8 mouse cellular contexts compared by ENCODE assay signal in genomic region chr16:52452477-52452831, GRCm38 (mm10). TPM values are rescaled to one million over a fixed set of nuclear protein-coding genes. Genes with fewer than 3 reads are reported as not detected.
A peak's percentile ranks its signal among the peaks of the same experiment; 100 is the strongest.
DNase-seq lines count a peak whose midpoint lies in the region; ATAC-seq lines count a peak whose summit lies in the region.

No protein-coding gene starts in this region.

- H3K27me3 ChIP-seq in hindbrain, embryonic 13.5 days, result peaks cover 6% of the 10 kb centered on the region; the same call in 1 of the 2 replicates

- H3K36me3 ChIP-seq in hindbrain, embryonic 13.5 days, result no peaks in the 10 kb centered on the region
- H3K36me3 ChIP-seq in macrophage (ENCODE audit: inconsistent target), result no peaks in the 10 kb centered on the region

- H3K4me2 ChIP-seq in hindbrain, embryonic 13.5 days, result peak overlapping the region; percentile 84

- DNase-seq in adrenal gland, postnatal 10 days, result peak; percentile 16
- no peak for DNase-seq in adrenal gland, adult (ENCODE audit: inconsistent age in 2 of 2, low spot score in 1 of 2)
- DNase-seq in right cerebral cortex, adult 2 months (ENCODE audit: low spot score in 2 of 2), result peak; percentile 15 to 23
- no peak for DNase-seq in right cerebral cortex, adult 18-20 months
- DNase-seq in frontal cortex, adult 2 months (ENCODE audit: extremely low spot score in 1 of 2, low spot score in 1 of 2), result no peak
- no peak for DNase-seq in cerebellum, postnatal 36 days

- peak overlapping the region; percentile 64 for H3K27ac ChIP-seq in hindbrain, embryonic 13.5 days
- H3K27ac ChIP-seq in macrophage, result peak overlapping the region; percentile 72

- peaks cover 38% of the 10 kb centered on the region for H3K4me1 ChIP-seq in hindbrain, embryonic 13.5 days (replicated peaks)

- peaks cover 53% of the 10 kb centered on the region for H3K79me2 ChIP-seq in macrophage (ENCODE audit: inconsistent target)

- ATAC-seq in hindbrain, embryonic 13.5 days (ENCODE audit: low FRiP score), result peak; percentile 27; the same call in 1 of the 2 replicates

- H3K9ac ChIP-seq in hindbrain, embryonic 13.5 days, result peak overlapping the region; percentile 77

- H3K9me3 ChIP-seq in hindbrain, embryonic 13.5 days, result no peaks in the 10 kb centered on the region

- H3K4me3 ChIP-seq in hindbrain, embryonic 13.5 days, result peak overlapping the region; percentile 59
- H3K4me3 ChIP-seq in macrophage (ENCODE audit: inconsistent target), result peak overlapping the region; percentile 96

- WGBS in hindbrain, embryonic 13.5 days, result 1% methylated on average over 21 of the region's 26 CpGs
- 0% methylated on average over 21 of the region's 26 CpGs for WGBS in macrophage (ENCODE audit: missing documents)

RNA-seq across cellular contexts. Expression of gene Alcam, which starts 1.4 kb away (rescaled TPM):
- total RNA-seq in adrenal gland, postnatal 10 days (2021), result 10 to 100 TPM; 48.8 to 51.4 TPM
- polyA plus RNA-seq in hindbrain, embryonic 13.5 days (2015; fragmentation: Nextera tagmentation; extraction: Ambion mirVana), result 18.6 and 23.0 TPM in 2 replicates
- total RNA-seq in macrophage (2018; cell fraction: chromatin; rRNA removed), result 1,000 to 10,000 TPM in 2 of 26 experiments, 100 to 1,000 TPM in 24; 136 to 1,652 (median 442) TPM
- total RNA-seq in macrophage (2018; cell fraction: cytosol; rRNA removed), result 100 to 1,000 TPM in 24 of 26 experiments, 10 to 100 TPM in 2; 85.8 to 258 (median 182) TPM
- total RNA-seq in macrophage (2018; cell fraction: nucleus; rRNA removed), result 1,000 to 10,000 TPM in 1 of 26 experiments, 100 to 1,000 TPM in 25; 128 to 1,190 (median 364) TPM
- polyA plus RNA-seq in macrophage (2018), result 108 to 331 TPM (median 162 TPM) in 3 replicates
- 39.3 and 65.1 TPM in 2 replicates for polyA plus RNA-seq in frontal cortex, adult 2 months (2012; rRNA removed)

Comparison
In these comparisons a context has a peak if more than half of its experiments do, and no peak if none do; other contexts are left out.
1. DNase-seq: peak in adrenal gland, postnatal 10 days (single experiment) and right cerebral cortex, adult 2 months (2 of 2); none in adrenal gland, adult (0 of 2), right cerebral cortex, adult 18-20 months (single experiment), frontal cortex, adult 2 months (0 of 2) and cerebellum, postnatal 36 days (0 of 2).